9 mouse cellular contexts compared by ENCODE assay signal in the genomic region with DNA sequence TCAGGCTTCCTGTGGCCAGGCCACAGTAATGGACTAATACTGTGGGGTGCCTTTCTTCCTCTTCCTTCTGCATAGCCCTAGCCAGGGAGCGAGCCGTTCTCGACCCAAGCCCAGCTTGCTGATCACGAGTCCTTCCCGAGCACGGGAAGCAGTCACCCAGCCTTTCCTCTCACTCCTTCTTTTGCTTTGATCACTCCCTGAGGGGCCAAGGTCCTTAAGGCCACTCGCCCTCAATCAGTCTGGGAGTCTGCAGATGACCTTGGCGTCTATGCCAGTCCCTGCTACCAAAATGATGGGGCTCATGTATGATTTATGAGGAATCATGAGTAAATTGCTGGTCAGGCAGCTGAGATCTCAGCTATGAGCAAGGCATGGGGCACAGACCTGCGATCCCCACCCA. TPM values are rescaled to one million over a fixed set of nuclear protein-coding genes. Genes with fewer than 3 reads are reported as not detected.
DNase-seq lines count a peak whose midpoint lies in the region; ATAC-seq and TF ChIP-seq lines count a peak whose summit lies in the region.
"Had no signal": no experiment of that assay in that cellular context is flagged by ENCODE, and none has a peak within 500 bp of the region (broad histone marks: within the 10 kb centered on the region; RNA-seq: fewer than 3 reads in every experiment).

No protein-coding gene starts in this region.

- no peaks in the 10 kb centered on the region for H3K9me3 ChIP-seq in intestine, embryonic 16.5 days (ENCODE audit: control insufficient read depth, low read length)
- H3K9me3 ChIP-seq in intestine, embryonic 15.5 days: no peaks in the 10 kb centered on the region
- H3K9me3 ChIP-seq in lung, postnatal 0 days (ENCODE audit: low read length): no peaks in the 10 kb centered on the region
- no peaks in the 10 kb centered on the region for H3K9me3 ChIP-seq in embryonic facial prominence, embryonic 14.5 days (ENCODE audit: control insufficient read depth, low read length)
- H3K9me3 ChIP-seq in midbrain, embryonic 14.5 days (ENCODE audit: control insufficient read depth, low read length): no peaks in the 10 kb centered on the region

- H3K4me2 ChIP-seq in intestine, embryonic 16.5 days (ENCODE audit: low read depth, low read length): no peak overlapping the region
- H3K4me2 ChIP-seq in intestine, embryonic 15.5 days (replicated peaks): no peak overlapping the region
- no peak overlapping the region for H3K4me2 ChIP-seq in lung, postnatal 0 days (replicated peaks; ENCODE audit: low read depth, low read length)
- no peak overlapping the region for H3K4me2 ChIP-seq in embryonic facial prominence, embryonic 14.5 days (ENCODE audit: low read depth, low read length)
- no peak overlapping the region for H3K4me2 ChIP-seq in midbrain, embryonic 14.5 days (ENCODE audit: low read length)

- WGBS in intestine, embryonic 16.5 days: 59% methylated on average over 9 of the region's 9 CpGs
- 65% methylated on average over 9 of the region's 9 CpGs for WGBS in intestine, embryonic 15.5 days
- 59% methylated on average over 9 of the region's 9 CpGs for WGBS in lung, postnatal 0 days
- 66% methylated on average over 9 of the region's 9 CpGs for WGBS in embryonic facial prominence, embryonic 14.5 days
- 74% methylated on average over 9 of the region's 9 CpGs for WGBS in midbrain, embryonic 14.5 days

- peak overlapping the region; percentile 23 for H3K27ac ChIP-seq in intestine, embryonic 16.5 days (ENCODE audit: low read length)
- no peak overlapping the region for H3K27ac ChIP-seq in intestine, embryonic 15.5 days
- peak overlapping the region; percentile 54; the same call in 1 of the 2 replicates for H3K27ac ChIP-seq in lung, postnatal 0 days (ENCODE audit: low read length)
- peak overlapping the region; percentile 39; the same call in 1 of the 2 replicates for H3K27ac ChIP-seq in embryonic facial prominence, embryonic 14.5 days (replicated peaks; ENCODE audit: low read depth, low read length)
- H3K27ac ChIP-seq in midbrain, embryonic 14.5 days (replicated peaks; ENCODE audit: low read depth, low read length): no peak overlapping the region

- H3K9ac ChIP-seq in intestine, embryonic 16.5 days (ENCODE audit: low read depth, low read length): 0 out of 2 replicates have a peak overlapping the region, but pooled peaks have one; percentile 2
- H3K9ac ChIP-seq in intestine, embryonic 15.5 days: no peak overlapping the region
- H3K9ac ChIP-seq in lung, postnatal 0 days (replicated peaks; ENCODE audit: low read depth): no peak overlapping the region
- H3K9ac ChIP-seq in embryonic facial prominence, embryonic 14.5 days (ENCODE audit: low read depth, low read length): no peak overlapping the region
- 0 out of 2 replicates have a peak overlapping the region, but pooled peaks have one; percentile 4 for H3K9ac ChIP-seq in midbrain, embryonic 14.5 days (replicated peaks; ENCODE audit: low read length)

- H3K4me1 ChIP-seq in intestine, embryonic 16.5 days (ENCODE audit: control insufficient read depth, insufficient read depth, low read length): peaks cover 35% of the 10 kb centered on the region
- H3K4me1 ChIP-seq in intestine, embryonic 15.5 days (replicated peaks): peaks cover 18% of the 10 kb centered on the region
- no peaks in the 10 kb centered on the region; the same call in 1 of the 2 replicates for H3K4me1 ChIP-seq in lung, postnatal 0 days (ENCODE audit: insufficient read depth, low read depth, low read length)
- peaks cover 34% of the 10 kb centered on the region for H3K4me1 ChIP-seq in embryonic facial prominence, embryonic 14.5 days (ENCODE audit: control insufficient read depth, insufficient read depth, low read length)
- H3K4me1 ChIP-seq in midbrain, embryonic 14.5 days (ENCODE audit: control insufficient read depth, insufficient read depth, low read length): peaks cover 5% of the 10 kb centered on the region; the same call in 1 of the 2 replicates

- peaks cover 10% of the 10 kb centered on the region; the same call in 1 of the 2 replicates for H3K36me3 ChIP-seq in intestine, embryonic 16.5 days (ENCODE audit: control insufficient read depth, insufficient read depth, low read length)
- peaks cover 8% of the 10 kb centered on the region; the same call in 1 of the 2 replicates for H3K36me3 ChIP-seq in intestine, embryonic 15.5 days
- H3K36me3 ChIP-seq in lung, postnatal 0 days (ENCODE audit: insufficient read depth, low read length): no peaks in the 10 kb centered on the region
- H3K36me3 ChIP-seq in embryonic facial prominence, embryonic 14.5 days (ENCODE audit: control insufficient read depth, insufficient read depth, low read length): peaks cover 30% of the 10 kb centered on the region
- H3K36me3 ChIP-seq in midbrain, embryonic 14.5 days (ENCODE audit: control insufficient read depth, insufficient read depth, low read length): peaks cover 18% of the 10 kb centered on the region

- peak; percentile 34 for ATAC-seq in intestine, embryonic 16.5 days
- ATAC-seq in intestine, embryonic 15.5 days: no peak
- ATAC-seq in lung, postnatal 0 days: no peak
- no peak for ATAC-seq in embryonic facial prominence, embryonic 14.5 days (ENCODE audit: low read depth)
- no peak for ATAC-seq in midbrain, embryonic 14.5 days (ENCODE audit: low FRiP score, low TSS enrichment)

- intact Hi-C loops in left cerebral cortex, postnatal 10 days (cut with DNase I): no loop called here

- TF ChIP-seq CTCF in lung, postnatal 0 days (IDR thresholded peaks at IDR 0.05): no peak

- TF ChIP-seq EP300 in lung, postnatal 0 days (IDR thresholded peaks at IDR 0.05): no peak

- DNase-seq in lung, postnatal 0 days (ENCODE audit: low spot score): no peak
- no peak for DNase-seq in lung, postnatal 25 days (ENCODE audit: low spot score)
- no peak for DNase-seq in embryonic facial prominence, embryonic 14.5 days (ENCODE audit: low spot score)
- DNase-seq in midbrain, embryonic 14.5 days: no peak
- DNase-seq in left cerebral cortex, postnatal 10 days (ENCODE audit: extremely low spot score in 1 of 2, low spot score in 2 of 2): no peak
- DNase-seq in thymus, postnatal 36 days: no peak
- DNase-seq: cerebellum, adult 18-20 months had no signal

- no peak overlapping the region for H3K4me3 ChIP-seq in intestine, embryonic 16.5 days (ENCODE audit: low read length)
- H3K4me3 ChIP-seq in intestine, embryonic 15.5 days (replicated peaks): no peak overlapping the region
- no peak overlapping the region for H3K4me3 ChIP-seq in lung, postnatal 0 days (ENCODE audit: low read depth, low read length)
- no peak overlapping the region for H3K4me3 ChIP-seq in embryonic facial prominence, embryonic 14.5 days (ENCODE audit: low read depth, low read length)
- H3K4me3 ChIP-seq in midbrain, embryonic 14.5 days (replicated peaks; ENCODE audit: low read depth, low read length): no peak overlapping the region

- no peaks in the 10 kb centered on the region for H3K27me3 ChIP-seq in intestine, embryonic 16.5 days (replicated peaks; ENCODE audit: control insufficient read depth, insufficient read depth, low read length)
- H3K27me3 ChIP-seq in intestine, embryonic 15.5 days (replicated peaks): no peaks in the 10 kb centered on the region
- no peaks in the 10 kb centered on the region for H3K27me3 ChIP-seq in lung, postnatal 0 days (replicated peaks; ENCODE audit: insufficient read depth, low read length)
- H3K27me3 ChIP-seq in embryonic facial prominence, embryonic 14.5 days (replicated peaks; ENCODE audit: control insufficient read depth, insufficient read depth, low read length): no peaks in the 10 kb centered on the region
- no peaks in the 10 kb centered on the region for H3K27me3 ChIP-seq in midbrain, embryonic 14.5 days (ENCODE audit: control insufficient read depth, insufficient read depth, low read length)

RNA-seq across cellular contexts. Expression of a gene that starts 37.4 kb away (rescaled TPM):
- 120 and 129 TPM in 2 replicates for polyA plus RNA-seq in intestine, embryonic 16.5 days (2015; fragmentation: Nextera tagmentation; extraction: Ambion mirVana)
- polyA plus RNA-seq in intestine, embryonic 15.5 days (2015; fragmentation: Nextera tagmentation; extraction: Ambion mirVana): 140 and 170 TPM in 2 replicates
- 69.1 and 81.4 TPM in 2 replicates for polyA plus RNA-seq in lung, postnatal 0 days (2015; fragmentation: Nextera tagmentation; extraction: Ambion mirVana)
- 338 and 413 TPM in 2 replicates for polyA plus RNA-seq in embryonic facial prominence, embryonic 14.5 days (2014; fragmentation: Nextera tagmentation; extraction: Ambion mirVana)
- polyA plus RNA-seq in midbrain, embryonic 14.5 days (2014; fragmentation: Nextera tagmentation; extraction: Ambion mirVana): 521 and 580 TPM in 2 replicates
- 100 to 1,000 TPM; 442 to 448 TPM for total RNA-seq in left cerebral cortex, postnatal 10 days (2021)

Comparison
In these comparisons a context has a peak if more than half of its experiments do, and no peak if none do; other contexts are left out.
1. H3K27ac ChIP-seq: peak in intestine, embryonic 16.5 days (single experiment), lung, postnatal 0 days (single experiment) and embryonic facial prominence, embryonic 14.5 days (single experiment); none in intestine, embryonic 15.5 days (single experiment) and midbrain, embryonic 14.5 days (single experiment).
2. H3K9ac ChIP-seq: peak in intestine, embryonic 16.5 days (single experiment) and midbrain, embryonic 14.5 days (single experiment); none in intestine, embryonic 15.5 days (single experiment), lung, postnatal 0 days (single experiment) and embryonic facial prominence, embryonic 14.5 days (single experiment).